Mouse (Mus musculus): Measurements from ENCODE around the gene Pnpo. TPM values are rescaled to one million over a fixed set of nuclear protein-coding genes. Genes with fewer than 3 reads are reported as not detected.

Pnpo gene
- 18.9 and 20.9 TPM in 2 replicates for polyA plus RNA-seq (2014; fragmentation: Nextera tagmentation; extraction: Ambion mirVana)

DNA sequence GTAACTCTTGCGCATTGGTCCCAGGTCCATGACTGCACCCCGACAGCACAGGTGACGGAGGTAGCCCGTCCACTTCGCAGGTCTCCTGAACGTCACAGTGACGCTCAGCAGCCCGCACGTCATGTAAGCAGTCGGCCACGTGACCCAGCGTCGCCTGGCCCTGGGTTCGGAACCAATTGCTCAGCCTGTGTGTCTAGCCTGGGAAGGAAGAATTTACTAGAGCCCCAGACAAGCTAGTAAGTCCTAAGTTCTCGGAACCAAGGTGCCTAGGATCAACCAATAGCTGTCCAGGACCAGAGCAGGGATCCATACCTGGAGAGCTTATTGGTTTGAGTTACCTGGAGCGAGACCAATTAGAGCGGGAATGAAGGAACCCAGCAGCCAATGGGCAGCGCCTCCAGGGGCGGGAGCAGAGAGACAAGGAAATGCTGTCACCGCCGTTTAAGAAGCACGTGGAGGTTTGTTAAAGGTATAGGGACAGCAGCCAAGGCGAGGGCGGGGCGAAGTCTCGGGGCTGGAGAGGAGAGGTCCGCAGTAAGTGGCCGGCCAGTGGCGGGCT, at the start of gene Pnpo:
Gene Pnpo (minus strand): TSS at position 241 of the 559 bp plus-strand sequence.
- Histone ChIP-seq H3K9ac (replicated peaks; ENCODE audit: low read length) (peak within 1 kb of the TSS; percentile 51; the same call in 1 of the 2 replicates), H3K4me3 (replicated peaks; ENCODE audit: low read depth, low read length) (peak within 1 kb of the TSS; percentile 50), H3K27me3 (ENCODE audit: control insufficient read depth, insufficient read depth, low read length) (no peaks in the 10 kb centered on the region), H3K9me3 (ENCODE audit: control insufficient read depth, low read length) (no peaks in the 10 kb centered on the region), H3K4me1 (ENCODE audit: control insufficient read depth, insufficient read depth, low read length) (peaks cover 10% of the 10 kb centered on the region; the same call in 1 of the 2 replicates), H3K36me3 (ENCODE audit: control insufficient read depth, insufficient read depth, low read length) (no peaks in the 10 kb centered on the region), H3K27ac (replicated peaks; ENCODE audit: low read depth, low read length) (no peak within 1 kb of the TSS), H3K4me2 (ENCODE audit: low read length) (peak within 1 kb of the TSS; percentile 89)
- DNase-seq (peak; percentile 95), ATAC-seq (ENCODE audit: low FRiP score, low TSS enrichment) (peak; percentile 96)
- under 1% methylated on average over 29 of the region's 29 CpGs for WGBS

DNA sequence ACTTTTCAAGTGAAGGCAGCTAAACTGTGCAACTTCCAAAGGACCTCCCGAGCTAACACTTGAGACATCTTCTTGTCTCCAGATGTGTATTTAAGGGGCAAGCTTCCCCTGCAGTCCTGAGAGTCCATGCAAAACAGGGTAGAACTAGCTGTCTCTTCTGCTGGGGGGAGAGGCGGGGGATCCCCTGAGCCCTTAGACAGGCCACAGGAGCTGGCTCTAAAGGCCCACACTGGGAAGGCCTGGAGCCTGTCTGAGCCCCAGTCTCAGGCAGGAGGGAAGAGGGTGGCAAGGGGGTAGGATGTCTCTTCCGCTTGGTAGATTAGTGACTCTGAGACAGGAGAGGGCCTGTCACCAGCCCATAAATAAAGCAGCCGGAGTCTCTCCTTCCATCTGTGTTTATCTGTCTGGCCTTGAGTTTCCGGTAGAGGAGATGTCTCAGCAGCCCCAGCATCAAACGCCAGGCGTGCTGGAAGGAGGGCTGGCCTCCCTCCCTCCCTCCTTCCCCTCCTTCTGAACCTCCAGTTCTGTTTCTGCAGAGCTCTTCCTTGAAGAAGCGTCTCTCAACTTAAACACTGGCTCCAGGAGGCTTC, 49.0 kb upstream of the Pnpo start:
- Histone ChIP-seq H3K27ac (replicated peaks; ENCODE audit: low read depth, low read length) (no peak overlapping the region), H3K36me3 (ENCODE audit: control insufficient read depth, insufficient read depth, low read length) (no peaks in the 10 kb centered on the region), H3K4me1 (ENCODE audit: control insufficient read depth, insufficient read depth, low read length) (peaks cover 24% of the 10 kb centered on the region), H3K4me3 (replicated peaks; ENCODE audit: low read depth, low read length) (no peak overlapping the region), H3K4me2 (ENCODE audit: low read length) (no peak overlapping the region), H3K9me3 (ENCODE audit: control insufficient read depth, low read length) (no peaks in the 10 kb centered on the region), H3K27me3 (ENCODE audit: control insufficient read depth, insufficient read depth, low read length) (0 out of 2 replicates have a peak, but pooled peaks cover 2% of the 10 kb centered on the region), H3K9ac (replicated peaks; ENCODE audit: low read length) (no peak overlapping the region)
- no peak for ATAC-seq (ENCODE audit: low FRiP score, low TSS enrichment)
- DNase-seq, result no peak
- 57% methylated on average over 8 of the region's 8 CpGs for WGBS

DNA sequence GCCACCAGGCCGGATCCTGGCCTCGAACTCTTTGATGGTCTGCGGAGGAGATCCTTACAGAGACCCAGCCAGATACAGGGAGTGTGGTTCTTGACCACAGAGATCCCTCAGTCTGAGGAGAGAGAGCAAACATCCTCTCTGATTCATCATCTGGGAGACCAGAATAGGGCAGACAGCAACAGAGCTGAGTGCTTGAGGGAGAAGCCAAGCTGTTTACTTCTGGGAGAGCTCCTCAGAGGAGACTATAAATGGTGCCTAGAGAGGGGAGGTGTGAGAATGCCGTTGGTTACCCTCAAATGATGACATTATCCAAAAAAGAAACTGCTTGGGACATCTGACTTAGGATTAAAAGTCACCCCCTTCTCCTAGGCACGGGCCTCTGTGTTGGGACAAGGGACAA, 47.7 kb upstream of the Pnpo start:
- Histone ChIP-seq H3K4me2 (ENCODE audit: low read length) (no peak overlapping the region), H3K4me3 (replicated peaks; ENCODE audit: low read depth, low read length) (no peak overlapping the region), H3K27ac (replicated peaks; ENCODE audit: low read depth, low read length) (no peak overlapping the region), H3K9ac (replicated peaks; ENCODE audit: low read length) (no peak overlapping the region), H3K4me1 (ENCODE audit: control insufficient read depth, insufficient read depth, low read length) (peaks cover 12% of the 10 kb centered on the region; the same call in 1 of the 2 replicates), H3K36me3 (ENCODE audit: control insufficient read depth, insufficient read depth, low read length) (no peaks in the 10 kb centered on the region), H3K9me3 (ENCODE audit: control insufficient read depth, low read length) (no peaks in the 10 kb centered on the region), H3K27me3 (ENCODE audit: control insufficient read depth, insufficient read depth, low read length) (0 out of 2 replicates have a peak, but pooled peaks cover 2% of the 10 kb centered on the region)
- WGBS, result 75% methylated on average over 5 of the region's 5 CpGs
- DNase-seq (no peak), ATAC-seq (ENCODE audit: low FRiP score, low TSS enrichment) (no peak)

DNA sequence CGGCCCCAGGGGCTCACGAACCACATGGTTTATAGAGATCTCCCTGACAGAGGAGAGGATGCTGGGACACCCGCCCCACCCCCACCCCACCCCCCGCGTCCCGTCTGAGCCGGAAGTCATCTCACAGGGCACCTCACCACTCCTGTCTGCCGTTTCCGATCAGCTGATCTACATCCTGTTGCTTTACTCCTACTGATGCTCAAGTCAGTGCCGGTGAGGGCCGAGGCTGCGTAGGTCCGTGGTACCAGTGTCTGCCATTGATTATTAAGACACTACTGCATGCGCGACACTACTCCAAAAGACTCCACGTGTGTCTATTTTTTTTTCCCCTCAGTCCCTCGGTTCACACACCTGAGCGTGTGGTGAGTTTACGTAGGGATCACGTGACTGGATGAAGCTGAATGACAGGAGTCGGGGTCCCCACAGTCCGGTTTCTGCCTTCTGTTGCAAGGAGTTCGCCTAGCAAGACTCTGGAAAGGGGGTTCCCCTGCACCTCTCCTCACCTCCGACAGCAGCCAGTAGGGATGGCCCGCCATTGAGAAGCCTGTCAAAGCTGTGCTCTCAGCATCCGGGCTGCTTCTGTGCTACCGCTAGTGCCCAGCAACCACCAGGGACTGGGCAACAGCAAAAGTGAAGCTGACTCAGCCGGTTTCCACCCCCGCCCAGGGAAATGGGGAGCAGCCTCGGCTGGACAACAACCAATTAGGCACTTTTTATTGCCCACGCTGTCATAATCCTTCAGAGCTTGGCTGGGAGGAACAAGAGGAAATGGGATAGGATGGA, 44.3 kb upstream of the Pnpo start:
- Histone ChIP-seq H3K36me3 (ENCODE audit: control insufficient read depth, insufficient read depth, low read length) (no peaks in the 10 kb centered on the region), H3K27ac (replicated peaks; ENCODE audit: low read depth, low read length) (0 out of 2 replicates have a peak overlapping the region, but pooled peaks have one; percentile 14), H3K9me3 (ENCODE audit: control insufficient read depth, low read length) (no peaks in the 10 kb centered on the region), H3K9ac (replicated peaks; ENCODE audit: low read length) (peak overlapping the region; percentile 7; the same call in 1 of the 2 replicates), H3K4me2 (ENCODE audit: low read length) (peak overlapping the region; percentile 55), H3K4me1 (ENCODE audit: control insufficient read depth, insufficient read depth, low read length) (peaks cover 8% of the 10 kb centered on the region; the same call in 1 of the 2 replicates), H3K4me3 (replicated peaks; ENCODE audit: low read depth, low read length) (peak overlapping the region; percentile 36), H3K27me3 (ENCODE audit: control insufficient read depth, insufficient read depth, low read length) (peaks cover 2% of the 10 kb centered on the region; the same call in 1 of the 2 replicates)
- ATAC-seq (ENCODE audit: low FRiP score, low TSS enrichment) (peak; percentile 37; the same call in 1 of the 2 replicates), DNase-seq (peak; percentile 68)
- 7% methylated on average over 31 of the region's 31 CpGs for WGBS

DNA sequence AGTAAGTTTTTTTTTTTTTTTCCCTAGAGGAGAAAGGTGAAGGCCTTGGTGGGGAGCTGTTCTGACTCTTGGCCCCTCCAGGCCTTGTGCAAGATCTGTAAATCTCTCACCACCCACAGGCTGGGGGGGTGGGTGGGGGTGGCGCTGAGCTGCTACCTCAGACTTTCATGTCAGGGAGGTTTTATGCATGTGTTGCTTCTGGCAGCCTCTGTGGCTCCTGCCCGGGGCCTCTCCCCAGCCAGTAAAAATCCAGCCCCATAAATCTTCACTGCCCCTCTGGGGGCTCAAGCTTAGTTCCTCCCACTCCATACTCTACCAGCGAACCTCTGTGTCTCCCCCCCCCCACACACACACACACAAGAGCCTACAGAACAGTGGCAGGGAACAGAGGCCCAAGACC, 42.7 kb upstream of the Pnpo start:
- Histone ChIP-seq H3K27me3 (ENCODE audit: control insufficient read depth, insufficient read depth, low read length) (peaks cover 2% of the 10 kb centered on the region; the same call in 1 of the 2 replicates), H3K36me3 (ENCODE audit: control insufficient read depth, insufficient read depth, low read length) (no peaks in the 10 kb centered on the region), H3K4me3 (replicated peaks; ENCODE audit: low read depth, low read length) (no peak overlapping the region), H3K4me2 (ENCODE audit: low read length) (no peak overlapping the region), H3K4me1 (ENCODE audit: control insufficient read depth, insufficient read depth, low read length) (peaks cover 8% of the 10 kb centered on the region; the same call in 1 of the 2 replicates), H3K27ac (replicated peaks; ENCODE audit: low read depth, low read length) (no peak overlapping the region), H3K9me3 (ENCODE audit: control insufficient read depth, low read length) (no peaks in the 10 kb centered on the region), H3K9ac (replicated peaks; ENCODE audit: low read length) (no peak overlapping the region)
- ATAC-seq (ENCODE audit: low FRiP score, low TSS enrichment), result no peak
- no peak for DNase-seq
- WGBS, result 58% methylated on average over 3 of the region's 3 CpGs

DNA sequence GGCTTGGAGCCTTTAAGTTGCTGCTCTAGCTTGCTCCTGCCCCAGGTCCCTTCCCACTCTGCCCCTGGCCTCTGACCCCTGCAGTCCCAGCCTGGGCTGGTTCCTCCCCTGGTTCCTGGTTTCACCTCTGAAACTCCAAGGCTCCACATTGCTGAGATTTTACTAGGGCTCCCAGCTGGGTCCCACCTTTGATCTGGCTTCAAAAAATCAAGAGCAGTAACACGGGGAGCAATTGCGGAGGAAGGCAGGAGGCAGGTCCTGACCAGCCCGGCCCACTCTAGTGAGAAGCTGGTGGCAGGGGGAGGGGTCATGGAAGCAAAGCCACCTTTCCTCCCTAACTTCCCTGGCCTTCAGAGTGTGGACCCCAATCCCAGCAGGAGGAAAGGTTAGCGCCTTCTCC, 41.1 kb upstream of the Pnpo start:
- Histone ChIP-seq H3K27me3 (ENCODE audit: control insufficient read depth, insufficient read depth, low read length) (peaks cover 2% of the 10 kb centered on the region; the same call in 1 of the 2 replicates), H3K9ac (replicated peaks; ENCODE audit: low read length) (no peak overlapping the region), H3K4me3 (replicated peaks; ENCODE audit: low read depth, low read length) (no peak overlapping the region), H3K9me3 (ENCODE audit: control insufficient read depth, low read length) (no peaks in the 10 kb centered on the region), H3K4me1 (ENCODE audit: control insufficient read depth, insufficient read depth, low read length) (peaks cover 8% of the 10 kb centered on the region; the same call in 1 of the 2 replicates), H3K36me3 (ENCODE audit: control insufficient read depth, insufficient read depth, low read length) (no peaks in the 10 kb centered on the region), H3K4me2 (ENCODE audit: low read length) (no peak overlapping the region), H3K27ac (replicated peaks; ENCODE audit: low read depth, low read length) (no peak overlapping the region)
- DNase-seq, result no peak
- no peak for ATAC-seq (ENCODE audit: low FRiP score, low TSS enrichment)
- 20% methylated on average over 4 of the region's 4 CpGs for WGBS

DNA sequence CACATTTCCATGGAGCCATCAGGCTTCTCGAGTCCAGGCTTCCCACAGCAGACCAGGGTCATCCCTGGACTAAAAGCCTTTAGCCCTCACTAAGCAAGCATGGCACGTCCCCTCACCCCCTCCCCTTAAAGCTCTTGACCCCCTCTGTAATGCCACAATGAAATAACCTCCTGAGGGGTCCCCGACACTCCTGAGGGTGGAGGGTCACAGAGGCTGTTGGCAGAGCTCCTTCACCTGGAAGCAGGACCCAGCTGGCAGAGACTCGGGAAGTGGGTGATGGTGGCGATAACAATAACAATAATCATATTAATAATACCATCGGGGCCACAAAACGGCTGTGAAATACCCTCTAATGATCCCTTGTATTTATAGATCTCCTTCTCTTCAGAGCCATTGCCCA, 39.1 kb upstream of the Pnpo start, which contains the start of gene Sp2:
Gene Sp2 (minus strand): TSS at position 101 of the 400 bp plus-strand sequence.
- H3K9me3 ChIP-seq (ENCODE audit: control insufficient read depth, low read length), result no peaks in the 10 kb centered on the region
- WGBS, result 78% methylated on average over 7 of the region's 7 CpGs
- H3K4me1 ChIP-seq (ENCODE audit: control insufficient read depth, insufficient read depth, low read length), result peaks cover 5% of the 10 kb centered on the region; the same call in 1 of the 2 replicates
- H3K27me3 ChIP-seq (ENCODE audit: control insufficient read depth, insufficient read depth, low read length), result no peaks in the 10 kb centered on the region; the same call in 1 of the 2 replicates
- no peaks in the 10 kb centered on the region for H3K36me3 ChIP-seq (ENCODE audit: control insufficient read depth, insufficient read depth, low read length)
- no peak within 1 kb of the TSS for H3K27ac ChIP-seq (replicated peaks; ENCODE audit: low read depth, low read length)
- H3K9ac ChIP-seq (replicated peaks; ENCODE audit: low read length), result no peak within 1 kb of the TSS
- ATAC-seq (ENCODE audit: low FRiP score, low TSS enrichment) (no peak), DNase-seq (no peak)
- H3K4me2 ChIP-seq (ENCODE audit: low read length), result peak within 1 kb of the TSS; percentile 23; the same call in 1 of the 2 replicates
- no peak within 1 kb of the TSS for H3K4me3 ChIP-seq (replicated peaks; ENCODE audit: low read depth, low read length)

DNA sequence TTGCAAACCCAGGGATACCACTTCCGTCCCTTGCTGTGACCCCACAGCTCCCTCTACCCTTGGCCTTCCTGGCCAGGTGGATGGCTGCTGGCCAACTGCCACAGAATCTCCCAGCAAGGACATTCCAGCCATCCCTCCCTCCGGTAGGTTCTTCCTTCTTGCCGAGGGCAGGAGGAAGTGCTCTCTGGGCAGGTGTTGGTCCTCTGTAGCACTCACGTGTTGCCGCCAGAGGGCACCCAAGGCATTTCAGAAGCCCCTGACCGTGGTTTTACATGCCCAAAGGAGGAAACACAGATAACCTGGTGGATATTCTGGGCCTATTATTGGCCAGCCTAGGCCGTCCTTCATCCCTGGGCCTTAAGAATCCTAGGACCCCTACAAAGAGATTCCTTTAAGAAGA, 38.6 kb upstream of the Pnpo start:
- Histone ChIP-seq H3K36me3 (ENCODE audit: control insufficient read depth, insufficient read depth, low read length) (no peaks in the 10 kb centered on the region), H3K27me3 (ENCODE audit: control insufficient read depth, insufficient read depth, low read length) (no peaks in the 10 kb centered on the region; the same call in 1 of the 2 replicates), H3K4me2 (ENCODE audit: low read length) (peak overlapping the region; percentile 23; the same call in 1 of the 2 replicates), H3K4me1 (ENCODE audit: control insufficient read depth, insufficient read depth, low read length) (0 out of 2 replicates have a peak, but pooled peaks cover 5% of the 10 kb centered on the region), H3K9ac (replicated peaks; ENCODE audit: low read length) (no peak overlapping the region), H3K27ac (replicated peaks; ENCODE audit: low read depth, low read length) (no peak overlapping the region), H3K9me3 (ENCODE audit: control insufficient read depth, low read length) (no peaks in the 10 kb centered on the region), H3K4me3 (replicated peaks; ENCODE audit: low read depth, low read length) (no peak overlapping the region)
- DNase-seq, result peak; percentile 91
- no peak for ATAC-seq (ENCODE audit: low FRiP score, low TSS enrichment)
- 3% methylated on average over 7 of the region's 7 CpGs for WGBS
